In the genomic region with DNA sequence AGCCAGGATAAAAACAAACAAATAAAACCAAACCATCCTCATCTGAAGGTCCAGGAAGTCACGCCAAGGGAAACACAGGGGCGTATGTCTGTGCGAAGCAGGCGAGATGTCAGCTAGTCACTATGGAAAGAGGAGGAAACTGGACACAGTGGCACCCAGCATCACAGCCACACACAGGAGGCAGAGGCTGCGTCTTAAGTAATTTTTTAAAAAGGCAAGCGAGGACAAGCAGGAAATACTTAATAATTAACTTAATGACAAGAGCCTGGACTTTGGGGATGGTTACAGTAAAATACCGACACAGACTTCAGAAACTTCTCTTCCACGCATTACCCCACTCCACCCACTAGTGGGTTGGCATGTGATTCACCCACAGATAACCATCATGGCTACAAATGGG, we compare ENCODE assay signal across 22 mouse cellular contexts. TPM values are rescaled to one million over a fixed set of nuclear protein-coding genes. Genes with fewer than 3 reads are reported as not detected.
"Had no signal": no experiment of that assay in that cellular context is flagged by ENCODE, and none has a peak within 500 bp of the region (broad histone marks: within the 10 kb centered on the region; RNA-seq: fewer than 3 reads in every experiment).

No protein-coding gene starts in this region.

- H3K9ac ChIP-seq: limb, embryonic 13.5 days; liver, embryonic 12.5 days; lung, embryonic 14.5 days; midbrain, embryonic 15.5 days; neural tube, embryonic 12.5 days; stomach, embryonic 15.5 days had no signal

- H3K4me3 ChIP-seq: limb, embryonic 13.5 days; liver, embryonic 12.5 days; megakaryocyte, embryonic 14.5 days; midbrain, embryonic 15.5 days; neural tube, embryonic 12.5 days; stomach, embryonic 15.5 days had no signal

- H3K9me3 ChIP-seq: limb, embryonic 13.5 days; liver, embryonic 12.5 days; megakaryocyte, embryonic 14.5 days; midbrain, embryonic 15.5 days; neural tube, embryonic 12.5 days; stomach, embryonic 15.5 days had no signal

- DNase-seq: layer of hippocampus, adult 9-11 months; layer of hippocampus, postnatal 36 days; left cerebral cortex, postnatal 4 days; lung, embryonic 14.5 days; lung, postnatal 10 days; lung, postnatal 4 days; thymus, adult 2 months; thymus, postnatal 25 days had no signal

- H3K4me1 ChIP-seq: limb, embryonic 13.5 days; liver, embryonic 12.5 days; megakaryocyte, embryonic 14.5 days; midbrain, embryonic 15.5 days; neural tube, embryonic 12.5 days; stomach, embryonic 15.5 days had no signal

- ATAC-seq: liver, embryonic 12.5 days; midbrain, embryonic 15.5 days had no signal

- H3K27ac ChIP-seq: limb, embryonic 13.5 days; liver, embryonic 12.5 days; midbrain, embryonic 15.5 days; neural tube, embryonic 12.5 days; stomach, embryonic 15.5 days had no signal

- H3K36me3 ChIP-seq: limb, embryonic 13.5 days; liver, embryonic 12.5 days; midbrain, embryonic 15.5 days; neural tube, embryonic 12.5 days; stomach, embryonic 15.5 days had no signal

- H3K4me2 ChIP-seq: limb, embryonic 13.5 days; liver, embryonic 12.5 days; lung, embryonic 14.5 days; midbrain, embryonic 11.5 days; midbrain, embryonic 15.5 days; neural tube, embryonic 12.5 days; stomach, embryonic 15.5 days had no signal

- H3K27me3 ChIP-seq: limb, embryonic 13.5 days; midbrain, embryonic 15.5 days; neural tube, embryonic 12.5 days; stomach, embryonic 15.5 days had no signal

RNA-seq across cellular contexts. Expression of gene D330020A13Rik, which starts 51.6 kb away (rescaled TPM):
- total RNA-seq: layer of hippocampus, adult 18-20 months; layer of hippocampus, postnatal 36 days; left cerebral cortex, adult 8-10 months; left cerebral cortex, postnatal 4 days; monocyte, adult 5-6 weeks; neutrophil, adult 5-6 weeks had no signal
- polyA plus RNA-seq: liver, embryonic 12.5 days; liver, embryonic 16.5 days; lung, embryonic 14.5 days; midbrain, embryonic 11.5 days; midbrain, embryonic 15.5 days; spleen, adult 2 months; thymus, adult 2 months; urinary bladder, adult 2 months had no signal

RNA-seq across cellular contexts. Expression of gene B4galnt3, which starts 51.8 kb away (rescaled TPM):
- total RNA-seq: monocyte, adult 5-6 weeks; neutrophil, adult 5-6 weeks had no signal
